ENCODE assay signal across 14 mouse cellular contexts in the genomic region with DNA sequence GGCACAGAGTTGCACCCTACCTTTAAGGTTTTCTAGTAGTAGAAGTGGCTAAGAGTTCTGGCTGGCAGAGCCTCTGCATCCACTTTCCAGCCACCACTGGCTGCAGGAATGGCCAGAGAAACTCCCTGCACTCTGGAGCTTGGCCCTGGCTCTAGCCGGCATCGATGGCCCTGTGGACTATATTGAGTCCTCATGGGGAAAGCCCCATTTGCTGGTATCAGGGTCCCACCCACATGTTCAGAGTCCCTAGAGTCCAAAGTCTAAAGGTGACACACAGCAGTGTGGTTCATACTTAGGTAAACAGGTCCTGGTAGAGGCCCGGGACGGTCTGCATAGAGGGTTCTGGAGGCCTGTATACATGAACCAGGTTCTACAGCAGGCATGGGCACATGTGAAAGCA.
A peak's percentile ranks its signal among the peaks of the same experiment; 100 is the strongest.
DNase-seq lines count a peak whose midpoint lies in the region; ATAC-seq and TF ChIP-seq lines count a peak whose summit lies in the region.
"Had no signal": no experiment of that assay in that cellular context is flagged by ENCODE, and none has a peak within 500 bp of the region (broad histone marks: within the 10 kb centered on the region; RNA-seq: fewer than 3 reads in every experiment).

No protein-coding gene starts in this region.

- no peak for TF ChIP-seq POLR2A in CH12.LX (IDR thresholded peaks at IDR 0.05; ENCODE audit: low read depth, low read length)

- H3K9ac ChIP-seq in embryonic facial prominence, embryonic 14.5 days (ENCODE audit: low read depth, low read length), result no peak overlapping the region
- no peak overlapping the region for H3K9ac ChIP-seq in CH12.LX (ENCODE audit: insufficient read depth, low read depth)
- H3K9ac ChIP-seq in kidney, postnatal 0 days (ENCODE audit: low read depth, low read length), result no peak overlapping the region
- H3K9ac ChIP-seq in liver, embryonic 14.5 days (replicated peaks), result no peak overlapping the region
- H3K9ac ChIP-seq: lung, embryonic 15.5 days had no signal

- no peak for TF ChIP-seq CTCF in CH12.LX (conservative IDR thresholded peaks at IDR 0.05 in 1 of 2, IDR thresholded peaks at IDR 0.05 in 1 of 2; ENCODE audit: low read depth in 2 of 2, low read length in 2 of 2)
- no peak for TF ChIP-seq CTCF in kidney, postnatal 0 days (IDR thresholded peaks at IDR 0.05; ENCODE audit: low read depth)
- TF ChIP-seq CTCF in liver, embryonic 14.5 days (IDR thresholded peaks at IDR 0.05; ENCODE audit: low read depth), result no peak

- dilution Hi-C loops in CH12.LX (cut with MboI; ENCODE audit: extremely low pct_ligation_motif_present, extremely low pct_unique_long_range_greater_than_20kb, low sequenced_read_pairs), result no loop called here

- peak; percentile 19; the same call in 1 of the 2 replicates for ATAC-seq in embryonic facial prominence, embryonic 14.5 days (ENCODE audit: low read depth)
- peak; percentile 54 for ATAC-seq in kidney, postnatal 0 days (replicated peaks; ENCODE audit: low FRiP score, low read depth)
- ATAC-seq in liver, embryonic 14.5 days (ENCODE audit: insufficient read depth), result peak; percentile 80

- no peaks in the 10 kb centered on the region for H3K79me2 ChIP-seq in CH12.LX (replicated peaks; ENCODE audit: control insufficient read depth, extremely low read depth, insufficient read depth, poor library complexity, severe bottlenecking)

- no peak overlapping the region for H3K27ac ChIP-seq in embryonic facial prominence, embryonic 14.5 days (replicated peaks; ENCODE audit: low read depth, low read length)
- no peak overlapping the region for H3K27ac ChIP-seq in embryonic facial prominence, embryonic 10.5 days (replicated peaks)
- H3K27ac ChIP-seq in CH12.LX (ENCODE audit: insufficient read depth, low read depth), result no peak overlapping the region
- no peak overlapping the region for H3K27ac ChIP-seq in kidney, postnatal 0 days
- no peak overlapping the region for H3K27ac ChIP-seq in liver, embryonic 14.5 days
- H3K27ac ChIP-seq: heart, adult 2 months; lung, embryonic 15.5 days had no signal

- WGBS in embryonic facial prominence, embryonic 14.5 days, result 89% methylated on average over 4 of the region's 4 CpGs
- WGBS in embryonic facial prominence, embryonic 10.5 days, result 88% methylated on average over 4 of the region's 4 CpGs
- WGBS in kidney, postnatal 0 days, result 85% methylated on average over 4 of the region's 4 CpGs
- WGBS in liver, embryonic 14.5 days (ENCODE audit: insufficient replicate concordance), result 75% methylated on average over 4 of the region's 4 CpGs

- H3K36me3 ChIP-seq in embryonic facial prominence, embryonic 14.5 days (ENCODE audit: control insufficient read depth, insufficient read depth, low read length), result no peaks in the 10 kb centered on the region
- no peaks in the 10 kb centered on the region for H3K36me3 ChIP-seq in embryonic facial prominence, embryonic 10.5 days (replicated peaks)
- H3K36me3 ChIP-seq in CH12.LX (replicated peaks in 1 of 2; ENCODE audit: control insufficient read depth in 1 of 2, insufficient read depth in 1 of 2, low read length in 1 of 2), result no peaks in the 10 kb centered on the region
- no peaks in the 10 kb centered on the region for H3K36me3 ChIP-seq in kidney, postnatal 0 days (ENCODE audit: insufficient read depth, low read length)
- no peaks in the 10 kb centered on the region; the same call in 1 of the 2 replicates for H3K36me3 ChIP-seq in liver, embryonic 14.5 days (replicated peaks; ENCODE audit: control insufficient read depth, insufficient read depth, low read depth)
- H3K36me3 ChIP-seq: lung, embryonic 15.5 days had no signal

- in situ Hi-C loops in CH12.LX (cut with MboI; ENCODE audit: low pct_ligation_motif_present, low pct_unique_long_range_greater_than_20kb, low sequenced_read_pairs), result no loop called here

- H3K9me3 ChIP-seq in embryonic facial prominence, embryonic 14.5 days (ENCODE audit: control insufficient read depth, low read length), result no peaks in the 10 kb centered on the region
- no peaks in the 10 kb centered on the region for H3K9me3 ChIP-seq in embryonic facial prominence, embryonic 10.5 days
- no peaks in the 10 kb centered on the region for H3K9me3 ChIP-seq in CH12.LX (replicated peaks; ENCODE audit: low read length)
- no peaks in the 10 kb centered on the region for H3K9me3 ChIP-seq in kidney, postnatal 0 days (replicated peaks; ENCODE audit: low read length)
- H3K9me3 ChIP-seq in liver, embryonic 14.5 days (ENCODE audit: control insufficient read depth, low read length), result no peaks in the 10 kb centered on the region
- H3K9me3 ChIP-seq: lung, embryonic 15.5 days had no signal

- no peaks in the 10 kb centered on the region for H3K27me3 ChIP-seq in embryonic facial prominence, embryonic 14.5 days (replicated peaks; ENCODE audit: control insufficient read depth, insufficient read depth, low read length)
- no peaks in the 10 kb centered on the region for H3K27me3 ChIP-seq in embryonic facial prominence, embryonic 10.5 days (replicated peaks; ENCODE audit: low read depth, poor library complexity, severe bottlenecking)
- no peaks in the 10 kb centered on the region for H3K27me3 ChIP-seq in CH12.LX (replicated peaks)
- no peaks in the 10 kb centered on the region for H3K27me3 ChIP-seq in kidney, postnatal 0 days (ENCODE audit: insufficient read depth, low read length)
- no peaks in the 10 kb centered on the region for H3K27me3 ChIP-seq in liver, embryonic 14.5 days (ENCODE audit: control insufficient read depth, insufficient read depth, low read length)
- H3K27me3 ChIP-seq: lung, embryonic 15.5 days had no signal

- H3K4me2 ChIP-seq in embryonic facial prominence, embryonic 14.5 days (ENCODE audit: low read depth, low read length), result no peak overlapping the region
- peak overlapping the region; percentile 39; the same call in 1 of the 2 replicates for H3K4me2 ChIP-seq in CH12.LX (ENCODE audit: insufficient read depth, low read depth, poor library complexity, severe bottlenecking)
- H3K4me2 ChIP-seq in kidney, postnatal 0 days (ENCODE audit: low read length), result no peak overlapping the region
- no peak overlapping the region for H3K4me2 ChIP-seq in liver, embryonic 14.5 days (ENCODE audit: low read depth)
- H3K4me2 ChIP-seq: lung, embryonic 15.5 days had no signal

- no peak for TF ChIP-seq EP300 in CH12.LX (IDR thresholded peaks at IDR 0.05; ENCODE audit: low read length)
- peak; percentile 23; the same call in 1 of the 2 replicates for TF ChIP-seq EP300 in liver, embryonic 14.5 days (IDR thresholded peaks at IDR 0.05; ENCODE audit: low read depth)

- DNase-seq in embryonic facial prominence, embryonic 14.5 days (ENCODE audit: low spot score), result no peak
- no peak for DNase-seq in embryonic facial prominence, embryonic 10.5 days (ENCODE audit: low spot score)
- DNase-seq in CH12.LX (ENCODE audit: extremely low read depth), result peak; percentile 52
- no peak for DNase-seq in kidney, postnatal 0 days (ENCODE audit: low spot score)
- peak in 1 of 3 experiments; percentile 39 for DNase-seq in liver, embryonic 14.5 days (ENCODE audit: low read depth in 3 of 3, low spot score in 3 of 3)
- no peak for DNase-seq in cerebellum, postnatal 36 days
- DNase-seq in urinary bladder, adult 2 months (ENCODE audit: low spot score), result no peak
- DNase-seq in right cerebral cortex, adult 2 months (ENCODE audit: low spot score in 2 of 2), result no peak
- DNase-seq: adrenal gland, postnatal 14 days; cerebellum, postnatal 14 days; heart, adult 2 months; heart, postnatal 14 days; left cerebral cortex, postnatal 4 days had no signal

- TF ChIP-seq RAD21 in CH12.LX (IDR thresholded peaks at IDR 0.05; ENCODE audit: low read depth, low read length), result no peak

- H3K4me1 ChIP-seq in embryonic facial prominence, embryonic 14.5 days (ENCODE audit: control insufficient read depth, insufficient read depth, low read length), result no peaks in the 10 kb centered on the region
- peaks cover 5% of the 10 kb centered on the region; the same call in 1 of the 2 replicates for H3K4me1 ChIP-seq in embryonic facial prominence, embryonic 10.5 days
- H3K4me1 ChIP-seq in CH12.LX (ENCODE audit: control insufficient read depth in 1 of 2, insufficient read depth in 2 of 2), result peaks cover 15 to 23% of the 10 kb centered on the region in 2 experiments
- peaks cover 6% of the 10 kb centered on the region; the same call in 1 of the 2 replicates for H3K4me1 ChIP-seq in kidney, postnatal 0 days (replicated peaks; ENCODE audit: insufficient read depth, low read length)
- peaks cover 3 to 11% of the 10 kb centered on the region in 2 experiments; a peak in 3 of 4 replicates for H3K4me1 ChIP-seq in liver, embryonic 14.5 days (replicated peaks; ENCODE audit: control insufficient read depth in 2 of 2, insufficient read depth in 2 of 2, low read length in 1 of 2)
- H3K4me1 ChIP-seq: lung, embryonic 15.5 days had no signal

- no peak overlapping the region for H3K4me3 ChIP-seq in embryonic facial prominence, embryonic 14.5 days (ENCODE audit: low read depth, low read length)
- H3K4me3 ChIP-seq in embryonic facial prominence, embryonic 10.5 days, result no peak overlapping the region
- H3K4me3 ChIP-seq in CH12.LX (replicated peaks in 1 of 3; ENCODE audit: low read depth in 2 of 3, low read length in 2 of 3, poor library complexity in 1 of 3), result no peak overlapping the region
- no peak overlapping the region for H3K4me3 ChIP-seq in kidney, postnatal 0 days (replicated peaks; ENCODE audit: low read depth, low read length)
- H3K4me3 ChIP-seq in liver, embryonic 14.5 days (ENCODE audit: insufficient read depth in 1 of 2, low read depth in 2 of 2, low read length in 2 of 2), result no peak overlapping the region
- H3K4me3 ChIP-seq: heart, adult 2 months; lung, embryonic 15.5 days had no signal

TF ChIP-seq in CH12.LX, 34 proteins besides CTCF, POLR2A, EP300 and RAD21 (continues in another document):
- TF ChIP-seq MAZ (IDR thresholded peaks at IDR 0.05; ENCODE audit: low read depth, low read length) (no peak), E2F4 (IDR thresholded peaks at IDR 0.05; ENCODE audit: insufficient replicate concordance, low read depth, low read length) (no peak), USF1 (IDR thresholded peaks at IDR 0.05; ENCODE audit: low read depth, low read length) (no peak), GABPA (IDR thresholded peaks at IDR 0.05; ENCODE audit: insufficient replicate concordance, low read depth, low read length) (no peak), NRF1 (IDR thresholded peaks at IDR 0.05; ENCODE audit: low read depth, low read length) (no peak), TBP (conservative IDR thresholded peaks at IDR 0.05; ENCODE audit: low read depth, low read length) (no peak), JUND (conservative IDR thresholded peaks at IDR 0.05; ENCODE audit: low read depth, low read length) (no peak), RCOR1 (conservative IDR thresholded peaks at IDR 0.05; ENCODE audit: low read depth, low read length) (no peak), NELFE (IDR thresholded peaks at IDR 0.05; ENCODE audit: low read depth, low read length) (no peak), PAX5 (IDR thresholded peaks at IDR 0.05; ENCODE audit: low read length) (no peak), POLR2AphosphoS2 (IDR thresholded peaks at IDR 0.05; ENCODE audit: low read depth, low read length) (no peak), MAX (IDR thresholded peaks at IDR 0.05; ENCODE audit: low read length) (no peak), MYC (IDR thresholded peaks at IDR 0.05; ENCODE audit: low read depth, low read length) (no peak), BHLHE40 (IDR thresholded peaks at IDR 0.05; ENCODE audit: low read depth, low read length) (no peak)

Comparison
In these comparisons a context has a peak if more than half of its experiments do, and no peak if none do; other contexts are left out.
1. ATAC-seq: peak in every context shown above with its lines; median percentile 80 in liver, embryonic 14.5 days; 54 in kidney, postnatal 0 days; 19 in embryonic facial prominence, embryonic 14.5 days.